Comparison of ENCODE assay signal across 9 mouse cellular contexts in genomic region chr11:116418194-116418840, GRCm38 (mm10). TPM values are rescaled to one million over a fixed set of nuclear protein-coding genes. Genes with fewer than 3 reads are reported as not detected.
DNase-seq lines count a peak whose midpoint lies in the region; ATAC-seq and TF ChIP-seq lines count a peak whose summit lies in the region.
"Had no signal": no experiment of that assay in that cellular context is flagged by ENCODE, and none has a peak within 500 bp of the region (broad histone marks: within the 10 kb centered on the region; RNA-seq: fewer than 3 reads in every experiment).

No protein-coding gene starts in this region.

- 10% methylated on average over 2 of the region's 2 CpGs for WGBS in liver, postnatal 0 days (ENCODE audit: insufficient replicate concordance)
- WGBS in liver, embryonic 12.5 days (ENCODE audit: insufficient replicate concordance) = 14% methylated on average over 2 of the region's 2 CpGs
- 2% methylated on average over 2 of the region's 2 CpGs for WGBS in embryonic facial prominence, embryonic 11.5 days

- H3K4me2 ChIP-seq in liver, postnatal 0 days (ENCODE audit: low read depth, low read length) = no peak overlapping the region
- H3K4me2 ChIP-seq in liver, embryonic 12.5 days = no peak overlapping the region
- no peak overlapping the region for H3K4me2 ChIP-seq in embryonic facial prominence, embryonic 11.5 days (ENCODE audit: low read depth, low read length)

- peaks cover 7% of the 10 kb centered on the region for H3K4me1 ChIP-seq in liver, postnatal 0 days (ENCODE audit: insufficient read depth)
- H3K4me1 ChIP-seq in liver, embryonic 12.5 days = peaks cover 18% of the 10 kb centered on the region
- peaks cover under 1% of the 10 kb centered on the region; the same call in 1 of the 2 replicates for H3K4me1 ChIP-seq in embryonic facial prominence, embryonic 11.5 days (ENCODE audit: control insufficient read depth, insufficient read depth, low read length)

- H3K27me3 ChIP-seq in liver, postnatal 0 days (ENCODE audit: insufficient read depth, low read length) = no peaks in the 10 kb centered on the region
- peaks cover 20% of the 10 kb centered on the region for H3K27me3 ChIP-seq in liver, embryonic 12.5 days (replicated peaks)
- no peaks in the 10 kb centered on the region for H3K27me3 ChIP-seq in embryonic facial prominence, embryonic 11.5 days (ENCODE audit: control insufficient read depth, insufficient read depth, low read length)

- DNase-seq in cerebellum, postnatal 10 days = peak; percentile 54 to 60
- DNase-seq in cerebellum, postnatal 4 days (ENCODE audit: low spot score in 2 of 2) = no peak
- no peak for DNase-seq in liver, postnatal 0 days
- DNase-seq in embryonic facial prominence, embryonic 11.5 days (ENCODE audit: low spot score) = peak; percentile 85
- no peak for DNase-seq in frontal cortex, postnatal 25 days (ENCODE audit: low spot score in 2 of 2)
- DNase-seq in left cerebral cortex, adult 18-20 months (ENCODE audit: low spot score in 2 of 2) = no peak

- no peaks in the 10 kb centered on the region for H3K36me3 ChIP-seq in liver, postnatal 0 days (replicated peaks; ENCODE audit: insufficient read depth, low read length)
- H3K36me3 ChIP-seq in liver, embryonic 12.5 days = no peaks in the 10 kb centered on the region
- H3K36me3 ChIP-seq in embryonic facial prominence, embryonic 11.5 days (replicated peaks; ENCODE audit: control insufficient read depth, insufficient read depth, low read depth, low read length) = no peaks in the 10 kb centered on the region

- no peak overlapping the region for H3K4me3 ChIP-seq in liver, postnatal 0 days (ENCODE audit: low read depth, low read length)
- no peak overlapping the region for H3K4me3 ChIP-seq in liver, embryonic 12.5 days
- no peak overlapping the region for H3K4me3 ChIP-seq in embryonic facial prominence, embryonic 11.5 days (ENCODE audit: low read depth, low read length)

- H3K27ac ChIP-seq in liver, postnatal 0 days (ENCODE audit: low read depth) = 0 out of 2 replicates have a peak overlapping the region, but pooled peaks have one; percentile 6
- H3K27ac ChIP-seq in liver, embryonic 12.5 days = no peak overlapping the region
- H3K27ac ChIP-seq in embryonic facial prominence, embryonic 11.5 days (replicated peaks; ENCODE audit: low read depth, low read length) = peak overlapping the region; percentile 70

- H3K9ac ChIP-seq in liver, postnatal 0 days (replicated peaks) = no peak overlapping the region
- no peak overlapping the region for H3K9ac ChIP-seq in liver, embryonic 12.5 days
- no peak overlapping the region for H3K9ac ChIP-seq in embryonic facial prominence, embryonic 11.5 days (replicated peaks; ENCODE audit: low read length)

- no peak for ATAC-seq in liver, postnatal 0 days
- ATAC-seq in liver, embryonic 12.5 days = no peak
- ATAC-seq in embryonic facial prominence, embryonic 11.5 days (replicated peaks; ENCODE audit: insufficient number of reproducible peaks, low FRiP score, low TSS enrichment, low read depth) = peak; percentile 65
- peak; percentile 64 for ATAC-seq in megakaryocyte, adult 5-6 weeks (ENCODE audit: poor library complexity, severe bottlenecking)

- no peak for TF ChIP-seq EP300 in liver, postnatal 0 days (IDR thresholded peaks at IDR 0.05; ENCODE audit: low read depth)

- no peak for TF ChIP-seq CTCF in liver, postnatal 0 days (IDR thresholded peaks at IDR 0.05; ENCODE audit: low read depth)

- H3K9me3 ChIP-seq in liver, postnatal 0 days (ENCODE audit: low read length) = no peaks in the 10 kb centered on the region
- no peaks in the 10 kb centered on the region for H3K9me3 ChIP-seq in liver, embryonic 12.5 days (replicated peaks)
- no peaks in the 10 kb centered on the region for H3K9me3 ChIP-seq in embryonic facial prominence, embryonic 11.5 days (replicated peaks; ENCODE audit: control insufficient read depth, low read length)

RNA-seq across cellular contexts. Expression of gene Rnf157, which starts 5.5 kb away (rescaled TPM):
- 1.5 and 2.2 TPM in 2 replicates for polyA plus RNA-seq in liver, postnatal 0 days (2015; fragmentation: Nextera tagmentation; extraction: Ambion mirVana)
- polyA plus RNA-seq in liver, embryonic 12.5 days (2016; fragmentation: Nextera tagmentation; extraction: Ambion mirVana) = 2.9 and 4.3 TPM in 2 replicates
- polyA plus RNA-seq in embryonic facial prominence, embryonic 11.5 days (2014; fragmentation: Nextera tagmentation; extraction: Ambion mirVana) = 15.8 and 15.9 TPM in 2 replicates
- 6.2 and 7.0 TPM in 2 replicates for total RNA-seq in megakaryocyte, adult 5-6 weeks (2015)
- 5.7 and 7.1 TPM in 2 replicates for total RNA-seq in megakaryocyte, adult 5-6 weeks (2017)
- total RNA-seq in left cerebral cortex, adult 18-20 months (2021) = 100 to 1,000 TPM; 256 to 274 TPM

RNA-seq across cellular contexts. Expression of gene Ubald2, which starts 15.6 kb away (rescaled TPM):
- polyA plus RNA-seq in liver, postnatal 0 days (2015; fragmentation: Nextera tagmentation; extraction: Ambion mirVana) = 29.2 and 29.8 TPM in 2 replicates
- 32.3 and 32.6 TPM in 2 replicates for polyA plus RNA-seq in liver, embryonic 12.5 days (2016; fragmentation: Nextera tagmentation; extraction: Ambion mirVana)
- polyA plus RNA-seq in embryonic facial prominence, embryonic 11.5 days (2014; fragmentation: Nextera tagmentation; extraction: Ambion mirVana) = 63.6 and 68.4 TPM in 2 replicates
- 94.1 and 112 TPM in 2 replicates for total RNA-seq in megakaryocyte, adult 5-6 weeks (2015)
- total RNA-seq in megakaryocyte, adult 5-6 weeks (2017) = 58.4 and 64.0 TPM in 2 replicates
- 10 to 100 TPM; 27.5 to 32.6 TPM for total RNA-seq in left cerebral cortex, adult 18-20 months (2021)

RNA-seq across cellular contexts. Expression of gene Qrich2, which starts 47.7 kb away (rescaled TPM):
- 0.06 TPM in 1 of 2 replicates, not detected in the other for polyA plus RNA-seq in liver, postnatal 0 days (2015; fragmentation: Nextera tagmentation; extraction: Ambion mirVana)
- polyA plus RNA-seq in liver, embryonic 12.5 days (2016; fragmentation: Nextera tagmentation; extraction: Ambion mirVana) = not detected in 2 replicates
- 0.31 TPM in 1 of 2 replicates, not detected in the other for polyA plus RNA-seq in embryonic facial prominence, embryonic 11.5 days (2014; fragmentation: Nextera tagmentation; extraction: Ambion mirVana)
- not detected in 2 replicates for total RNA-seq in megakaryocyte, adult 5-6 weeks (2015)
- 0.18 and 0.65 TPM in 2 replicates for total RNA-seq in megakaryocyte, adult 5-6 weeks (2017)
- total RNA-seq in left cerebral cortex, adult 18-20 months (2021) = under 1 TPM in 1 of 2 experiments, not detected in 1; 0.05 TPM
- polyA plus RNA-seq: heart, embryonic 14.5 days had no signal

Comparison
In these comparisons a context has a peak if more than half of its experiments do, and no peak if none do; other contexts are left out.
1. DNase-seq: peak in cerebellum, postnatal 10 days (2 of 2) and embryonic facial prominence, embryonic 11.5 days (single experiment); none in cerebellum, postnatal 4 days (0 of 2), liver, postnatal 0 days (single experiment), frontal cortex, postnatal 25 days (0 of 2) and left cerebral cortex, adult 18-20 months (0 of 2).
2. ATAC-seq: peak in embryonic facial prominence, embryonic 11.5 days (single experiment) and megakaryocyte, adult 5-6 weeks (single experiment); none in liver, postnatal 0 days (single experiment) and liver, embryonic 12.5 days (single experiment).